Mouse (Mus musculus) ES-CJ7 (cell line): ENCODE results near the gene Thsd7b.

ENCODE experiments used
- DNase-seq: peaks from one replicate; pipeline ENCODE4 v3.0.0; 2011; ENCODE audit warnings: low read depth, low spot score

Gene Thsd7b

GRCm38 (mm10) chr1:129519751-129520150 lies 246.6 kb downstream of the Thsd7b start:
- DNase-seq, result no peak

DNA sequence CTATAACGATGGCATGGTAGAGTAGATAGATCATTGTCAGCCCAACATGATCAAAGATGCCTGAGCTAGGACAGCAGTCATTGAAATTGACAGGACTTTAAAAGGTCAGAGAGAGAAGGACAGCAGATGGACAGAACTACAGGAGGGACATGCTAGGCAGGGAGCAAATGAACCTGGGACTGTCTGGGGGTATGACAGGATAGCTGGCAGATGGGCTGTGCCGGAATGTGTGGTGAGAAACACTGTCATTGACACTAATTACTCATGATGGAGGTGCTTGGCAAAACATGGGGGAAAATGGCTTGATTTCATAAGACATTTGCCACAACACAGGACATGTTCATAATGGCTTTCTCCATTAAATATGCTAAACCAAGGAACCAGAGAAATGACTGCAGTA lies 253.9 kb downstream of the Thsd7b start:
- DNase-seq, result no peak

- no peak for DNase-seq
Observed at GRCm38 (mm10) chr1:129532206-129532605, 259.1 kb downstream of the Thsd7b start.

DNA sequence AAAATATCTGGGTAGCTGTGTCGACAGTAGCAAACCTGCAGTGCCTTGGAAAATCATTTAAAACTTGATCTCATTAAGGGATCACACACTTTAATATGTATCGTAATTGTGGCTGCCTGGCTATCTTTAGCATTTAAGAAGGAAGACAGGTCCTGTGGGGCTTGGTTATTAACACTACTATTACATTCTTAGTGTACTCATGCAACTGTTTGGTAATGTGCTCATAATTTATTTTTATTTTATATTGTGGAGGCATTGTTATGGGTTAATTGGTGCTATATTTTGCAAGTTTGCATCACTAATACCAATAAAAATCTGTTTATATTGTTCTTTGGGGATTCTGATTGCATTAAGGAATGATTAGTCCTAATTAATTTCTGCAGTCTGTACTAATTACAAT lies 265.4 kb downstream of the Thsd7b start:
- no peak for DNase-seq

DNA sequence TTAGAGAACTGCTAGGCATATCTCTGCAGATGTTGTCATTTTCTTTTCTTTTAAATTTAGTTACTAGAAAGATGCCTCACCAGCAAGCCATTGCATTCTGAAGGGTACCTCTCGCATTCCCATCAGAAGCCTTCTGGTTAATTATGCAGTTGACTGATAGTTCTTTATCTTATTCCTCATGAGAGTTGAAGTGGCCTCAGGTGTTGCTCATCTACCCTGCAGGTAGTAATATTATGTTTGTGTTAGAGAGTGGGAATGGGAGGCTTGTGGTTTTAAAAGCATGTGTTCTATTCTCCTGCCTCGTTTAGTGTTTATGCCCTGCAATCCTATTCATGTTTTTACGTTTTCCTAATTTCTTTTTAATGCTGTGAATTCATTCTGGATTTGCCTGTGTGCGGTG lies 265.9 kb downstream of the Thsd7b start:
- no peak for DNase-seq

DNA sequence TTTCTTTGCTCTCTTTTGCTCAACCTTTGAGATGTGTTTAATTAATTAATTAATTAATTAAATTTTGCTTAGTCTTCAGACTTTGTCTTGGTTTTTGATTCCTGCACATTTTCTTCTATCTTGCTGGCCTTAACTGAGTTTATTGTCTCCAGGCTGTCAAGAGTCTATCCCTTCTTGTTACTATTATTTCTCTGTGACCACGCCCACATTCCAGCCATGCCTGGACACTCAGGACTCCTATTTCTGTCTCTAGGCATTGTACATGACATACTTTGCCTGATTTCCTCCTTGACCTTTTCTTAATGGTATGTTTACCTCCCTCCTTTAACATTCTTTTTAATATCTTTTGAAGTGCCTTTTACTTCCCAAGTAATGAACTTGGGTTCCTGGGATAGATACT lies 267.6 kb downstream of the Thsd7b start:
- DNase-seq, result peak; percentile 20

DNA sequence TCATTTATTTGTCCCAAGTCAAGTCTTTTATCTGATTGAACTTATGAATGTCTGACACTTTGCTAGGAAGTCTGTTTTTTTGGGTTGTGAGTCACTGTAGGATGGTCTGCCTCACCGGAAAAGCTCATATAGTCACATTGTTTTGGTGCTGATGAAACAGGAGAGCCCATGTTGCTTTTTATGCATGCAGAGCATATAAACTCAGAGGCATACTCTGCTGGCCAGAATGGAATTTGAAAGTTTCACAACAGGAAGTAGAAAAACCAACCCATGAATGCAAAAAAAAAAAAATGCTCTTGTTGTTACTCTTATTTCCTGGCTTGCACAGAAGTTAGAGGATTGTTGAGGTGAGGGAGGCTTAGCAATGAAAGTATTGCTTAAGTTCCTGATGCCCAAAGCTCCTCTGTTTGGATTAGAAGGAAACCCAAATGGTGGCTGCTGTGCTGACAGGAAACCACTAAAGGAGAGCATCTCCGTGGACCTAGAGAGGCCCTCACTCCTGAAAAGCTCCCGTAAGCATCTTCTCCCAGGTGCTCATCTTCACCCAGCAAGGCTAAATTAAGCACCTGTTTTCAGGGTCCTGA lies 269.6 kb downstream of the Thsd7b start:
- no peak for DNase-seq

DNA sequence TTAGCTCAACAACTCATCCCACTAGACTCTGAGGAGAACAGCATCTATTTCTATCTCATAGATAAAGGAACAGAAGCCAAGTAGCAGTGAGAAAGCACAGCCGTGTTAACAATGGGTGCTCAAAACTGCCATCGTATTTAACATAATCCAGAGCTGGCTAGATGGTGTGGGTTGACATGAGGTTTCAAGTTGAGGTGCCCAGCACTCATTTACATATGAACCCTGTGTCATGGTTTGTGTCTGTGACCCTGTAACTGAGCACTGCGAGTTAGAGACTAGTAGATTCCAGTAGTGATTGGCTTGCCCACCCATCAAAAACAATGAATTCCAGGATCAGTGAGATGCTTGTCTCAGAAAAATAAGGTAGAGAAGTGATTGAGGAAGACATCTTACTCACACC lies 270.1 kb downstream of the Thsd7b start:
- DNase-seq, result no peak

GRCm38 (mm10) chr1:129558054-129558453 lies 285.0 kb downstream of the Thsd7b start:
- no peak for DNase-seq

GRCm38 (mm10) chr1:129559137-129559536 lies 286.0 kb downstream of the Thsd7b start:
- DNase-seq, result no peak

GRCm38 (mm10) chr1:129559812-129560211 lies 286.7 kb downstream of the Thsd7b start:
- no peak for DNase-seq

DNA sequence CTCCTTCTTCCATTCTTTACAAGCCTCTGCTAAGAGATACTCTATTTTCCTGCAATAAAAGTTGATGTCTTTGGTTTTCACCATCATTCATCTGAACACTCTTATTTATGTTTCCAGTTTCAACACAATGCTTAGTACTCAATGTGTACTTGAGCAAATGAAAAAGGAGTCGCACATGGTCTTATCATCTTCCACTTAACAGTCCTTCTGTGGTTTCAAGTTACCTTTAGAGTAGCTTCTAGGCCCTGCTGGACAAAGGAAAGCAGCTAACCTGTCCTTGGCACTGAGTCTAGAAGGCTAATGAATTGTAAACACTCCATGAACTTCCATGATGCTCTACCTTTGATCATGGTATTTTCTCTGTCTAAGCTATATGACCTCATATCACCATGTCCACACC lies 289.6 kb downstream of the Thsd7b start:
- DNase-seq, result no peak

DNA sequence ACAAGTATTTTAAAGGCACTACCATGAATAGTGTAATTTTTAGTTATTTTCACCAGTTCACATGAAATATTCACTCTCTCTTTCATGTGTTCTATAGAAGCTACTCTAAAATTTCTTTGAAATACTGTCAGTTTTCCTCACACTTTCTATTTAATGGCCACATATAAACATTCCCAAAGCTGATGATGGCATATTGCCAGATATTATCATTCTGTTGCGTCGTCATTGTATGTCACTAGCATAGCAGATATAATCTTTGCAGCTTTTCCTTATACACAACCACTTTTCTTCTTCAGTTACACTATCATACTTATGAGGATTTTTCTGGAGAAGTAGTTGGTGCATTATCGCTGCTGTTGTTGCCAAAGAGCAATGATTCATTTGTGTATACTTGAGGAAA lies 297.4 kb downstream of the Thsd7b start:
- DNase-seq, result no peak

- no peak for DNase-seq
Observed at GRCm38 (mm10) chr1:129579955-129580354, 306.9 kb downstream of the Thsd7b start.

- DNase-seq, result no peak
Observed at GRCm38 (mm10) chr1:129586635-129587034, 313.5 kb downstream of the Thsd7b start.

DNA sequence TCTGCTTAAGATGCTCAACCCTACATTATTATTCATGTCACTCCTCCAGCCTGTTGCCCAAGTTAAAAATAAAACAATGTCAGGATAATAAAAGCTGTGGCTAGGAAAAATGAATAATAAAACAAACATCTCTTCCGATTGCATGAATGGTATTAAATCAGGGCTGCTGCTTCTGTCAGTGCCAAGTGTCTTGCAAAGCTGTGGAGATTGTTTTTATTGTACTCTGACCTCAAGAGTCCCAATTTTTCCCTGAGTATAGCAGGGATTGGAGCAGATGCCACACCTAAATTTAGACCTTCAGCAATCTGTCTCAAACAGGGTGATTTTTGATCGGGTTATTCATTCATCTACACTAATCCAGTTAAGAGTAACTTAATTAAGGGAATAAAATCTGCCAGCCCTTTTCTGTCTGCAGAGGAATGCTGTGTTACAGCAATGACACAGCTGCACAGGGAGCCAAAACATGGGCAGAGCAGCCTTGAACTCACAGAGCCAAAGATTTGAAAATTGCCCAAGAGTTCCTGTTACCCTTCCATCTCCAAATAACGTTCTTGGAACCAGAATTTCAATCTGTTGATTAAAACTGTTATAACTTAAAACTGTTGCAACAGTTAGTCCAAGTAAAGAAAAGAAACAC lies 316.4 kb downstream of the Thsd7b start:
- DNase-seq, result no peak

DNA sequence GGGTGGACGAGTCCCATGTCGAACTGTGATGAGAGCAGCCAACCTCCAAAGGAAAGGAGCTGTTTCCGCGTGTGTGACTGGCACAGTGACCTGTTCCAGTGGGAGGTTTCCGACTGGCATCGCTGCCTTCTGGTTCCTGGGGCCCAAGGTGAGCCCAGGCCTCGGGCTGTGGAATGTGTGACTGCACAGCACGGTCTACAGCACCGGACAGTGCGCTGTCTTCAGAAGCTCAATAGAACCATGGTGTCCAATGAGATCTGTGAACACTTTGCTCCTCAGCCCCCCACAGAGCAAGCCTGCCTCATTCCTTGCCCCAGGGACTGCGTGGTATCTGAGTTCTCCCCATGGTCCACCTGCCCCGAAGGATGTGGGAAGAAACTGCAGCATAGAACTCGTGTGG lies 322.3 kb downstream of the Thsd7b start:
- no peak for DNase-seq

DNA sequence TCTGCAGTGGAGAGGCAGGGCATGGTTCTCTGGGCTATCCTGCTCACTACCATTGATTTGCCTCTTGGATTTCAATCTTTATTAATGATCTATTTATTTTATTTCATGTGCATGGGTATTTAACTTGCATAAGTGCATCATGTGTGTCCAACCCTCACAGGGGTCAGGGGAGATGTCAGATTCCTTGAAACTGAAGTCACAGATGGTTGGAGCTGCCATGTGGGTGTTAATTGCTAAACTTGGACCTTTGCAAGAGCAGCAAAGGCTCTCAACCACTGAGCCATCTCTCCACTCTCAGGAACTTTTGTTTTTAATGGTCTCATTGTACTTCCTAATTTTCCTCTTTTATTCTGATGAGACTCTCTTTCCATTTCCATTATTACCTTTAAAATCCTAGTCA lies 327.8 kb downstream of the Thsd7b start:
- DNase-seq, result no peak

DNA sequence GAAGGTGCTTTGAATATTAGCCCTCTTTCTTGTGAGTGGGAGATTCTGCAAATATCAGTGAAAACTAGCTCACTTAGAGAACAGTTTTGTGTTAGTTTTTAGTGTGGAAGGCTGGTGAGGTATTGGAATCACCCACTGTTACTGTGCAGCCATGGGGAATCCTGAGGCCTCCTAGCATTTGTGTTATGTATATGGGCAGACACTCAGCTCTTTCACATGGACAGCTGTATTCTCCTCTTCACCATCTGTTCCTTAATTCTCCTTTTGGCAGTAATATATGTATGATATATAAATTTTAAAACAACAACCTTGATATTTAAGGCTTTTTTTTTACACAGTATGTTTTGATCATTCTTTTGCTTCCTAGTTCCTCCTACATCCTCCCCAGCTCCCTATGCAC lies 329.2 kb downstream of the Thsd7b start:
- DNase-seq, result no peak

- DNase-seq, result no peak
Observed at GRCm38 (mm10) chr1:129608395-129608794, 335.3 kb downstream of the Thsd7b start.

- DNase-seq, result no peak
Observed at GRCm38 (mm10) chr1:129616080-129616479, 343.0 kb downstream of the Thsd7b start.

- DNase-seq, result no peak
Observed at GRCm38 (mm10) chr1:129619440-129620301, 346.6 kb downstream of the Thsd7b start.

DNA sequence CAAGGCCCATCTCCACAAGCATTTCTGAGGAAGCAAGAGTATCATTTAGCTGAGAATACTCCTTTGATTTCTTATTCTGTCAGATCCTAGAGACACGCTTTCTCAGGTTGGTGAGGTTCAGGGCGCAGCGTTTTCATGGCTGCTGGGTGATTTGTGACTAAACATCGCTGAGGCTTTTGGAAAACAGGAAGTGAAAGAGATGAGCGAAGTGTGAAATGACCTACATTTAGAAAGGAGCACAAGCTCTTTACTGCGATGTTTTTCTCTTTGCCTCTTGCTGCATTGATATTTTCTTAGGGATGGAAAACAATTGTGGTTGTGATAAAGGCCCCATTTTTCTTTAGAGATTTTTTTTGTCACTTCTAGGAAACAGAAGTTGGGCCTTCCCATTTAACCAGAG lies 351.4 kb downstream of the Thsd7b start:
- no peak for DNase-seq
